Mouse (Mus musculus) heart, postnatal 25 days (tissue): ENCODE measurements around the gene Nphs1. TPM values are rescaled to one million over a fixed set of nuclear protein-coding genes. Genes with fewer than 3 reads are reported as not detected.

Experiments
- DNase-seq: peaks from one replicate; pipeline ENCODE4 v3.0.0; 2022; ENCODE audit warnings: low spot score
- intact Hi-C: fragments of 180-260 bp; cut with DNase I; formaldehyde crosslinking; loops from one replicate; pipeline ENCODE4 v1.15.1; 2025
- total RNA-seq, 2 experiments: library from RNA; stranded (reverse); gene quantifications; 2 replicates each; pipeline ENCODE4 v1.2.3; 2021

Gene Nphs1
- total RNA-seq, 2 experiments from 2014 or later = not detected

DNA sequence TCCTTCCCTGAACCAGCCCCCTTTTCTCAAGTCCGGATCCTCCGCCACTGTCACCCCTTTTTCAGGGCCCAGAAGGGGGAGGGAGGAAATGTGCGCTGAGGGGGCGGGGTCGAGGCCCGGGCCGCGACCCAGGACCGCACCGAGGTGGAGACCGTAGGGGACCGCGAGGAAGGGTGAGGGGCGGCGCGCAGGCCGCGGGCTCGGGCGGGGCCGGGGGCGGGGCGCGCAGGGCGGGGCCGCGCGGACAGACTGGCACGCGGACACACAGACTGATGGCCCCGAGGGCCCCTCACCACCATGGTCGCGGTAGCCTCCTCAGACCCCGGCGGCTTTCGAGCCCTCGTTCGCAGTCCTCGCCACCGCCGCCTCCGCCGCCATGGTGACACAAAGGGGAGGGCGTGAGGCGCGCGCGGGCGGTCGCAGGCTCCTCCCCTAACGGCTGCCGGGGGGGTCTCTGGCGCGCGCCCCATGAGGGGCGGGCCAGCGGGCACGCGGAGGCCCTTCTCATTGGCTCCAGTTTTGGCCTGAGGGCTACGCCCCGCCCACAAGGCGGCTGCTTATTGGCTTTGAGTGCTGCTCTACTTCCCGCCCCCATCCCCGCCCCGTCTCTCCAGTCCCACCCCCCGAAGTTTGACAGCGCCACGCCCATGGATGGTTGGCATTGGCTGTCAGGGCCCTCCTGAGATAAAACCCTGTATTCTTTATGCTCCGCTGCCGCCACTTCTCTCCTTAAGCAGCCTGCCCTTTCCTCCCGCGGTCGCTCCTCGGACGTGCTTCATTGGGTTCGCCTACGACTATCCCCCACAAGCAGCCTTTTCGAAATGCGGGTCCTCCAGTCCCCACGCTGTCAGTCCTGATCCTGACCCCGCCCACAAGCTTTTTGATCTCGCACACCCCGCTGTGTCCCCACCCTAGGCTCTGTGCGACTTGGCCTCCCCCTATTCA, 76.8 kb downstream of the Nphs1 start, which contains the start of gene Arhgap33:
TSS of gene Arhgap33 (minus strand) at position 428 of the 945 bp plus-strand sequence.
- DNase-seq = peak; percentile 90
- intact Hi-C loops = no loop called here

Other genes with a start within 250 kb of the Nphs1 start
- gene Polr2i, start 226.4 kb upstream of the Nphs1 start, total RNA-seq = 10 to 100 TPM; 54.6 to 56.6 TPM
- gene Tbcb, start 226.0 kb upstream of the Nphs1 start, total RNA-seq = 10 to 100 TPM; 54.1 to 56.7 TPM
- gene Ovol3, start 222.6 kb upstream of the Nphs1 start, total RNA-seq = not detected
- not detected for gene Thap8, start 178.2 kb upstream of the Nphs1 start, total RNA-seq
- gene Wdr62, start 177.9 kb upstream of the Nphs1 start, total RNA-seq = 1 to 10 TPM; 1.1 to 1.8 TPM
- 1 to 10 TPM; 7.0 to 7.7 TPM for gene Clip3, start 166.6 kb upstream of the Nphs1 start, total RNA-seq
- 10 to 100 TPM; 23.1 to 24.6 TPM for gene Alkbh6, start 149.6 kb upstream of the Nphs1 start, total RNA-seq
- 1 to 10 TPM in 1 of 2 experiments, under 1 TPM in 1; 0.65 to 1.3 TPM for gene Syne4, start 143.5 kb upstream of the Nphs1 start, total RNA-seq
- under 1 TPM; 0.45 to 0.99 TPM for gene E130208F15Rik, start 136.6 kb upstream of the Nphs1 start, total RNA-seq
- gene Sdhaf1, start 134.4 kb upstream of the Nphs1 start, total RNA-seq = 10 to 100 TPM; 12.1 to 12.3 TPM
- gene Lrfn3, start 95.5 kb upstream of the Nphs1 start, total RNA-seq = 1 to 10 TPM in 1 of 2 experiments, under 1 TPM in 1; 0.95 to 1.3 TPM
- 10 to 100 TPM; 17.7 to 18.4 TPM for gene Tyrobp, start 44.6 kb upstream of the Nphs1 start, total RNA-seq
- gene Hcst, start 38.5 kb upstream of the Nphs1 start, total RNA-seq = not detected
- gene Nfkbid, start 36.6 kb upstream of the Nphs1 start, total RNA-seq = under 1 TPM; 0.20 to 0.47 TPM
- 1 to 10 TPM; 3.5 TPM for gene Aplp1, start 12.8 kb upstream of the Nphs1 start, total RNA-seq
- gene Kirrel2, start 625 bp upstream of the Nphs1 start, total RNA-seq = not detected
- not detected for gene Prodh2, start 35.3 kb downstream of the Nphs1 start, total RNA-seq
- gene Arhgap33, start 76.7 kb downstream of the Nphs1 start, total RNA-seq = 1 to 10 TPM in 1 of 2 experiments, under 1 TPM in 1; 0.81 to 1.1 TPM
- 100 to 1,000 TPM; 720 to 731 TPM for gene Hspb6, start 93.9 kb downstream of the Nphs1 start, total RNA-seq
- gene Proser3, start 94.0 kb downstream of the Nphs1 start, total RNA-seq = 1 to 10 TPM; 4.5 to 4.7 TPM
- 10 to 100 TPM; 15.1 to 15.5 TPM for gene Lin37, start 101.5 kb downstream of the Nphs1 start, total RNA-seq
- gene U2af1l4, start 105.0 kb downstream of the Nphs1 start, total RNA-seq = 10 to 100 TPM; 63.7 to 66.4 TPM
- 1 to 10 TPM; 1.4 to 1.9 TPM for gene Gm49396, start 105.0 kb downstream of the Nphs1 start, total RNA-seq
- gene Psenen, start 105.3 kb downstream of the Nphs1 start, total RNA-seq = 10 to 100 TPM; 61.2 to 70.3 TPM
- gene Igflr1, start 107.1 kb downstream of the Nphs1 start, total RNA-seq = 1 to 10 TPM; 1.3 to 1.6 TPM
- gene Kmt2b, start 130.4 kb downstream of the Nphs1 start, total RNA-seq = 10 to 100 TPM; 17.5 to 22.7 TPM
- gene Zbtb32, start 140.6 kb downstream of the Nphs1 start, total RNA-seq = not detected
- gene Upk1a, start 154.5 kb downstream of the Nphs1 start, total RNA-seq = under 1 TPM in 1 of 2 experiments, not detected in 1; 0.52 TPM
- gene Cox6b1, start 167.8 kb downstream of the Nphs1 start, total RNA-seq = 1,000 to 10,000 TPM; 4,579 to 4,828 TPM
- not detected for gene Etv2, start 177.5 kb downstream of the Nphs1 start, total RNA-seq
- gene Rbm42, start 192.0 kb downstream of the Nphs1 start, total RNA-seq = 10 to 100 TPM; 49.9 to 53.9 TPM
- 1 to 10 TPM; 4.3 TPM for gene Haus5, start 206.7 kb downstream of the Nphs1 start, total RNA-seq
- under 1 TPM in 1 of 2 experiments, not detected in 1; 0.65 TPM for gene Pmis2, start 213.3 kb downstream of the Nphs1 start, total RNA-seq
- not detected for gene 2200002J24Rik, start 240.6 kb downstream of the Nphs1 start, total RNA-seq